ENCODE assay signal across 10 mouse cellular contexts in genomic region chr3:41058395-41058794, GRCm38 (mm10). TPM values are rescaled to one million over a fixed set of nuclear protein-coding genes. Genes with fewer than 3 reads are reported as not detected.
DNase-seq lines count a peak whose midpoint lies in the region; ATAC-seq lines count a peak whose summit lies in the region.
"Had no signal": no experiment of that assay in that cellular context is flagged by ENCODE, and none has a peak within 500 bp of the region (broad histone marks: within the 10 kb centered on the region; RNA-seq: fewer than 3 reads in every experiment).

No protein-coding gene starts in this region.

- no peaks in the 10 kb centered on the region for H3K4me1 ChIP-seq in liver, embryonic 12.5 days
- H3K4me1 ChIP-seq: stomach, embryonic 15.5 days had no signal

- no peak overlapping the region for H3K9ac ChIP-seq in liver, embryonic 12.5 days
- H3K9ac ChIP-seq: lung, embryonic 14.5 days; stomach, embryonic 15.5 days had no signal

- H3K4me3 ChIP-seq in liver, embryonic 12.5 days = no peak overlapping the region
- H3K4me3 ChIP-seq: stomach, embryonic 15.5 days had no signal

- no peaks in the 10 kb centered on the region for H3K36me3 ChIP-seq in liver, embryonic 12.5 days
- H3K36me3 ChIP-seq: stomach, embryonic 15.5 days had no signal

- DNase-seq in kidney, postnatal 4 days = peak; percentile 7 to 8
- no peak for DNase-seq in kidney, adult 18-20 months
- peak; percentile 48 for DNase-seq in cerebellum, adult 11 months
- DNase-seq in frontal cortex, postnatal 36 days (ENCODE audit: low spot score in 2 of 2) = peak; percentile 65 to 80
- peak; percentile 10 for DNase-seq in lung, postnatal 25 days (ENCODE audit: low spot score)
- no peak for DNase-seq in testis, postnatal 10 days (ENCODE audit: low spot score)
- no peak for DNase-seq in thymus, postnatal 25 days
- DNase-seq: lung, embryonic 14.5 days had no signal

- WGBS in liver, embryonic 12.5 days (ENCODE audit: insufficient replicate concordance) = 68% methylated on average over 2 of the region's 2 CpGs

- H3K27me3 ChIP-seq in liver, embryonic 12.5 days (replicated peaks) = no peaks in the 10 kb centered on the region
- H3K27me3 ChIP-seq: stomach, embryonic 15.5 days had no signal

- H3K27ac ChIP-seq in liver, embryonic 12.5 days = no peak overlapping the region
- H3K27ac ChIP-seq: stomach, embryonic 15.5 days had no signal

- H3K4me2 ChIP-seq in liver, embryonic 12.5 days = no peak overlapping the region
- H3K4me2 ChIP-seq: lung, embryonic 14.5 days; stomach, embryonic 15.5 days had no signal

- H3K9me3 ChIP-seq in liver, embryonic 12.5 days (replicated peaks) = no peaks in the 10 kb centered on the region
- H3K9me3 ChIP-seq: stomach, embryonic 15.5 days had no signal

- no peak for ATAC-seq in liver, embryonic 12.5 days

RNA-seq across cellular contexts. Expression of gene Pgrmc2, which starts 24.5 kb away (rescaled TPM):
- 34.1 and 34.9 TPM in 2 replicates for polyA plus RNA-seq in liver, embryonic 12.5 days (2016; fragmentation: Nextera tagmentation; extraction: Ambion mirVana)

Comparison
In these comparisons a context has a peak if more than half of its experiments do, and no peak if none do; other contexts are left out.
1. DNase-seq: peak in kidney, postnatal 4 days (2 of 2), cerebellum, adult 11 months (single experiment), frontal cortex, postnatal 36 days (2 of 2) and lung, postnatal 25 days (single experiment); none in kidney, adult 18-20 months (single experiment), testis, postnatal 10 days (single experiment) and thymus, postnatal 25 days (single experiment).